Mouse (Mus musculus): ENCODE results near the gene Cstf1. TPM values are rescaled to one million over a fixed set of nuclear protein-coding genes. Genes with fewer than 3 reads are reported as not detected.

The Cstf1 gene
- polyA plus RNA-seq, 2 experiments, result 36.9 to 50.7 TPM

GRCm38 (mm10) chr2:172340936-172341335 lies 29.5 kb upstream of the Cstf1 start:
- no peak overlapping the region for H3K9ac ChIP-seq (ENCODE audit: low read depth, low read length, severe bottlenecking)
- no peak for TF ChIP-seq POLR2A (IDR thresholded peaks at IDR 0.05; ENCODE audit: borderline replicate concordance, extremely low read depth, insufficient read depth, insufficient read length)
- no peaks in the 10 kb centered on the region for H3K9me3 ChIP-seq (ENCODE audit: control insufficient read depth, low read length)
- 59% methylated on average over 3 of the region's 3 CpGs for WGBS
- no peak overlapping the region for H3K4me3 ChIP-seq (replicated peaks; ENCODE audit: low read length)
- no peaks in the 10 kb centered on the region for H3K27me3 ChIP-seq (ENCODE audit: control insufficient read depth, insufficient read depth, low read length)
- H3K36me3 ChIP-seq (ENCODE audit: control insufficient read depth, insufficient read depth, low read length), result no peaks in the 10 kb centered on the region
- DNase-seq (ENCODE audit: low spot score) (no peak), ATAC-seq (ENCODE audit: low FRiP score, low read depth) (no peak)
- H3K4me2 ChIP-seq (replicated peaks; ENCODE audit: low read depth, low read length, severe bottlenecking), result no peak overlapping the region
- H3K4me1 ChIP-seq (ENCODE audit: control insufficient read depth, insufficient read depth, low read length), result peaks cover 9% of the 10 kb centered on the region
- no peak overlapping the region for H3K27ac ChIP-seq (replicated peaks; ENCODE audit: low read depth, low read length)

- no peaks in the 10 kb centered on the region for H3K27me3 ChIP-seq (ENCODE audit: control insufficient read depth, insufficient read depth, low read length)
- WGBS, result 63% methylated on average over 5 of the region's 5 CpGs
- H3K9me3 ChIP-seq (ENCODE audit: control insufficient read depth, low read length), result no peaks in the 10 kb centered on the region
- peaks cover 9% of the 10 kb centered on the region for H3K4me1 ChIP-seq (ENCODE audit: control insufficient read depth, insufficient read depth, low read length)
- DNase-seq (ENCODE audit: low spot score) (no peak), ATAC-seq (ENCODE audit: low FRiP score, low read depth) (no peak)
- no peaks in the 10 kb centered on the region for H3K36me3 ChIP-seq (ENCODE audit: control insufficient read depth, insufficient read depth, low read length)
- TF ChIP-seq POLR2A (IDR thresholded peaks at IDR 0.05; ENCODE audit: borderline replicate concordance, extremely low read depth, insufficient read depth, insufficient read length), result no peak
- no peak overlapping the region for H3K4me2 ChIP-seq (replicated peaks; ENCODE audit: low read depth, low read length, severe bottlenecking)
- H3K9ac ChIP-seq (ENCODE audit: low read depth, low read length, severe bottlenecking), result no peak overlapping the region
- H3K4me3 ChIP-seq (replicated peaks; ENCODE audit: low read length), result no peak overlapping the region
- no peak overlapping the region for H3K27ac ChIP-seq (replicated peaks; ENCODE audit: low read depth, low read length)
Measured at GRCm38 (mm10) chr2:172341606-172342005, 28.9 kb upstream of the Cstf1 start.

- H3K4me3 ChIP-seq (replicated peaks; ENCODE audit: low read length), result no peak overlapping the region
- ATAC-seq (ENCODE audit: low FRiP score, low read depth) (no peak), DNase-seq (ENCODE audit: low spot score) (peak; percentile 45)
- H3K36me3 ChIP-seq (ENCODE audit: control insufficient read depth, insufficient read depth, low read length), result no peaks in the 10 kb centered on the region
- H3K9me3 ChIP-seq (ENCODE audit: control insufficient read depth, low read length), result no peaks in the 10 kb centered on the region
- no peaks in the 10 kb centered on the region for H3K27me3 ChIP-seq (ENCODE audit: control insufficient read depth, insufficient read depth, low read length)
- 73% methylated on average over 7 of the region's 7 CpGs for WGBS
- no peak overlapping the region for H3K4me2 ChIP-seq (replicated peaks; ENCODE audit: low read depth, low read length, severe bottlenecking)
- TF ChIP-seq POLR2A (IDR thresholded peaks at IDR 0.05; ENCODE audit: borderline replicate concordance, extremely low read depth, insufficient read depth, insufficient read length), result no peak
- H3K27ac ChIP-seq (replicated peaks; ENCODE audit: low read depth, low read length), result no peak overlapping the region
- H3K4me1 ChIP-seq (ENCODE audit: control insufficient read depth, insufficient read depth, low read length), result peaks cover 9% of the 10 kb centered on the region
- H3K9ac ChIP-seq (ENCODE audit: low read depth, low read length, severe bottlenecking), result no peak overlapping the region
Measured at GRCm38 (mm10) chr2:172343751-172344150, 26.7 kb upstream of the Cstf1 start.

GRCm38 (mm10) chr2:172344669-172345068 lies 25.8 kb upstream of the Cstf1 start:
- WGBS, result 29% methylated on average over 5 of the region's 5 CpGs
- DNase-seq (ENCODE audit: low spot score) (no peak), ATAC-seq (ENCODE audit: low FRiP score, low read depth) (no peak)
- Histone ChIP-seq H3K4me3 (replicated peaks; ENCODE audit: low read length) (peak overlapping the region; percentile 68), H3K9ac (ENCODE audit: low read depth, low read length, severe bottlenecking) (no peak overlapping the region; the same call in 1 of the 2 replicates), H3K4me1 (ENCODE audit: control insufficient read depth, insufficient read depth, low read length) (peaks cover 9% of the 10 kb centered on the region), H3K4me2 (replicated peaks; ENCODE audit: low read depth, low read length, severe bottlenecking) (peak overlapping the region; percentile 98), H3K27ac (replicated peaks; ENCODE audit: low read depth, low read length) (peak overlapping the region; percentile 63), H3K27me3 (ENCODE audit: control insufficient read depth, insufficient read depth, low read length) (no peaks in the 10 kb centered on the region), H3K36me3 (ENCODE audit: control insufficient read depth, insufficient read depth, low read length) (no peaks in the 10 kb centered on the region), H3K9me3 (ENCODE audit: control insufficient read depth, low read length) (no peaks in the 10 kb centered on the region)
- no peak for TF ChIP-seq POLR2A (IDR thresholded peaks at IDR 0.05; ENCODE audit: borderline replicate concordance, extremely low read depth, insufficient read depth, insufficient read length)

DNA sequence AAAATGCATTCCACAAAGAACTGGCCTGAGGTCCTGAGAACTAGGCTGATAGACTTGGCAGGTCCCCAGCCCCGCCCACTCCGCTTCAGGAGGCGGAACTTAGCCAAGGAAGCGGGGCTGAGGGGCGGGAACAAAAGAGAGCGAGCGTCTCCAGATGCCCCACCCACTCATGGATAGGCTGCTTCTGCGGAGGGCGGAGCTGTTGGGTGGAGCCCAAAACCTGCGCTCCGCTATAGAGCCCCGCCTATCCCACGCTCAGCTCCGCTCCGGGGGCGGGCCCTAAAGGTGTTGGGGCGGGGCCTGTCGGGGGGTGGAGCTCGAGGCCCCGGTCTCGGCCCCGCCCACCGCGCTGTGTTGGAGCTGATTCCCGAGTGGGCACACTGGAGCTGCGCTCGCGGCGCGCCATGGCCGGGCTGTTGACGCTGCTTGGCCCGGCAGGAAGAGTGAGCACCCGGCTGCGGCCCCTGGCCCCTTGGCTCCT lies 25.2 kb upstream of the Cstf1 start, which contains the start of gene Fam210b:
TSS of gene Fam210b (plus strand) at position 308 of the 481 bp plus-strand sequence.
- peaks cover 9% of the 10 kb centered on the region for H3K4me1 ChIP-seq (ENCODE audit: control insufficient read depth, insufficient read depth, low read length)
- H3K9ac ChIP-seq (ENCODE audit: low read depth, low read length, severe bottlenecking), result peak within 1 kb of the TSS; percentile 60
- H3K27me3 ChIP-seq (ENCODE audit: control insufficient read depth, insufficient read depth, low read length), result no peaks in the 10 kb centered on the region
- H3K36me3 ChIP-seq (ENCODE audit: control insufficient read depth, insufficient read depth, low read length), result no peaks in the 10 kb centered on the region
- peak within 1 kb of the TSS; percentile 63 for H3K27ac ChIP-seq (replicated peaks; ENCODE audit: low read depth, low read length)
- DNase-seq (ENCODE audit: low spot score) (peak; percentile 98), ATAC-seq (ENCODE audit: low FRiP score, low read depth) (peak; percentile 97)
- peak within 1 kb of the TSS; percentile 68 for H3K4me3 ChIP-seq (replicated peaks; ENCODE audit: low read length)
- no peaks in the 10 kb centered on the region for H3K9me3 ChIP-seq (ENCODE audit: control insufficient read depth, low read length)
- peak within 1 kb of the TSS; percentile 98 for H3K4me2 ChIP-seq (replicated peaks; ENCODE audit: low read depth, low read length, severe bottlenecking)
- WGBS, result under 1% methylated on average over 17 of the region's 35 CpGs
- TF ChIP-seq POLR2A (IDR thresholded peaks at IDR 0.05; ENCODE audit: borderline replicate concordance, extremely low read depth, insufficient read depth, insufficient read length), result peak; percentile 61; the same call in 1 of the 2 replicates

All from limb, embryonic 14.5 days (tissue).